Mouse (Mus musculus): ENCODE data around the gene Ankrd7.

DNA sequence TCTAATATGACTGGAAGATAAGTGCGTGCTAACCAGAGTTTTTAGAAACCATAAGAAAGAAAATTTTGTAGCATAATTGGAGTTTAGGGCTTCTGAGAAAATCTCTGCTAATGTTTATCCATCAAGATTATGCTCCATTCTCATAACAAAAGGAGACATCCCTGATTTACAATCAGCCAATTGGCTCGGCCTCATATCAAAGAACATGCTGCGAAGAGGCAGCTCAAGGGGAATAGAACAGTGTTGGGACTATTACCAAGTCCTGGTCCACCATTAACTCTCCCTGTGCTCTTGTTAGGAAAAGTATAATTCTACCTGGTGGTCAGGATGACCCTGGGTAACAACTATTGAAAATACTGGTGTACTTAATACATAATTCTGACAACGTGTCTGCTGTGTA lies 50.4 kb downstream of the Ankrd7 start:
- TF ChIP-seq GATA1 (IDR thresholded peaks at IDR 0.05; ENCODE audit: low read length), result no peak
- no peak for TF ChIP-seq TAL1 (IDR thresholded peaks at IDR 0.05; ENCODE audit: low read length)
